Mouse (Mus musculus) CD8-positive naive resting alpha-beta T cell, adult 2 months (primary cell): ENCODE data around the gene Tsc22d2.

Experiments used
- DNase-seq, 2 experiments: peaks; one replicate each; pipeline ENCODE4 v3.0.0; 2022; ENCODE audit warnings: low read depth in 2 of 2, low spot score in 2 of 2

Tsc22d2 gene

GRCm38 (mm10) chr3:58513483-58513882, 99.0 kb downstream of the Tsc22d2 start:
- no peak for DNase-seq

GRCm38 (mm10) chr3:58515947-58516601, 101.6 kb downstream of the Tsc22d2 start:
- no peak for DNase-seq
